Comparison of ENCODE assay signal across 7 mouse cellular contexts in the genomic region with DNA sequence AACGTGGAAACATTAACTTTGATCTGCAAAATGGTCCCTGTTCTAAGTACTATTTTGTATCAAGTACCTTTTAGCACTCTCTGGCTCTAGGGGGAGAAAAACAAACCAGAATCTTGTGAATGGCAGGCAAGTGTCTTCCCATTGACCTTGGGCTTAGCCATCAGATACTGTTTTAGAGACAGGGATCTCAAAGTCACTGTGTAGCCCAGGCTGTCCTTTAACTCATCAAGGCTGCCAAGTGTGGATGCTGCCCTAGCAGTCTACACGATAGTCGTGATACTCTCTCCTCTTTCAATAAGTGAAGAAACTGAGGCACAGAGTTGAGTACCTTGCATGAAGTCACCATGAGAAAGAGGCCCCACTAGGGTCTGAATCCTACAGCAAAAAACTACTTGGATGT. TPM values are rescaled to one million over a fixed set of nuclear protein-coding genes. Genes with fewer than 3 reads are reported as not detected.
DNase-seq lines count a peak whose midpoint lies in the region; ATAC-seq and TF ChIP-seq lines count a peak whose summit lies in the region.

No protein-coding gene starts in this region.

- H3K4me3 ChIP-seq in lung, postnatal 0 days (ENCODE audit: low read depth, low read length), result no peak overlapping the region
- H3K4me3 ChIP-seq in forebrain, embryonic 13.5 days, result peak overlapping the region; percentile 99
- H3K4me3 ChIP-seq in liver, embryonic 11.5 days (ENCODE audit: low read depth, low read length), result peak overlapping the region; percentile 82; the same call in 1 of the 2 replicates
- peak overlapping the region; percentile 96 for H3K4me3 ChIP-seq in stomach, embryonic 16.5 days (replicated peaks; ENCODE audit: low read length)

- peaks cover 2% of the 10 kb centered on the region; the same call in 1 of the 2 replicates for H3K4me1 ChIP-seq in lung, postnatal 0 days (ENCODE audit: insufficient read depth, low read depth, low read length)
- H3K4me1 ChIP-seq in forebrain, embryonic 13.5 days, result peaks cover 28% of the 10 kb centered on the region
- H3K4me1 ChIP-seq in liver, embryonic 11.5 days (replicated peaks; ENCODE audit: control insufficient read depth, insufficient read depth, low read length), result peaks cover 20% of the 10 kb centered on the region
- H3K4me1 ChIP-seq in stomach, embryonic 16.5 days (ENCODE audit: control insufficient read depth, insufficient read depth, low read length), result peaks cover 20% of the 10 kb centered on the region

- TF ChIP-seq EP300 in lung, postnatal 0 days (IDR thresholded peaks at IDR 0.05), result no peak

- H3K4me2 ChIP-seq in lung, postnatal 0 days (replicated peaks; ENCODE audit: low read depth, low read length), result peak overlapping the region; percentile 67
- peak overlapping the region; percentile 84 for H3K4me2 ChIP-seq in forebrain, embryonic 13.5 days
- peak overlapping the region; percentile 87 for H3K4me2 ChIP-seq in liver, embryonic 11.5 days
- H3K4me2 ChIP-seq in stomach, embryonic 16.5 days (ENCODE audit: low read depth, low read length), result peak overlapping the region; percentile 52

- ATAC-seq in lung, postnatal 0 days, result peak; percentile 0; the same call in 1 of the 2 replicates
- peak; percentile 28 for ATAC-seq in forebrain, embryonic 13.5 days
- peak; percentile 2; the same call in 1 of the 2 replicates for ATAC-seq in liver, embryonic 11.5 days (replicated peaks; ENCODE audit: low FRiP score)
- ATAC-seq in stomach, embryonic 16.5 days (ENCODE audit: insufficient read depth, low FRiP score), result peak; percentile 6; the same call in 1 of the 2 replicates

- DNase-seq in lung, postnatal 0 days (ENCODE audit: low spot score), result no peak
- no peak for DNase-seq in lung, postnatal 10 days
- DNase-seq in liver, embryonic 11.5 days (ENCODE audit: low spot score), result no peak
- DNase-seq in spleen, adult 12 weeks (ENCODE audit: low spot score), result no peak
- no peak for DNase-seq in cerebellum, postnatal 10 days

- no peak for TF ChIP-seq CTCF in lung, postnatal 0 days (IDR thresholded peaks at IDR 0.05)

- H3K9ac ChIP-seq in lung, postnatal 0 days (replicated peaks; ENCODE audit: low read depth), result no peak overlapping the region
- H3K9ac ChIP-seq in forebrain, embryonic 13.5 days, result peak overlapping the region; percentile 100
- peak overlapping the region; percentile 44; the same call in 1 of the 2 replicates for H3K9ac ChIP-seq in liver, embryonic 11.5 days (ENCODE audit: low read depth, low read length)
- H3K9ac ChIP-seq in stomach, embryonic 16.5 days (ENCODE audit: low read length), result peak overlapping the region; percentile 100; the same call in 1 of the 2 replicates

- 64% methylated on average over 3 of the region's 3 CpGs for WGBS in lung, postnatal 0 days
- WGBS in forebrain, embryonic 13.5 days, result 63% methylated on average over 3 of the region's 3 CpGs
- 58% methylated on average over 3 of the region's 3 CpGs for WGBS in liver, embryonic 11.5 days
- 63% methylated on average over 3 of the region's 3 CpGs for WGBS in stomach, embryonic 16.5 days

- no peaks in the 10 kb centered on the region for H3K27me3 ChIP-seq in lung, postnatal 0 days (replicated peaks; ENCODE audit: insufficient read depth, low read length)
- H3K27me3 ChIP-seq in forebrain, embryonic 13.5 days, result no peaks in the 10 kb centered on the region
- H3K27me3 ChIP-seq in liver, embryonic 11.5 days (replicated peaks; ENCODE audit: control insufficient read depth, insufficient read depth, low read length), result no peaks in the 10 kb centered on the region
- H3K27me3 ChIP-seq in stomach, embryonic 16.5 days (ENCODE audit: control insufficient read depth, insufficient read depth, low read length), result no peaks in the 10 kb centered on the region

- H3K36me3 ChIP-seq in lung, postnatal 0 days (ENCODE audit: insufficient read depth, low read length), result 0 out of 2 replicates have a peak, but pooled peaks cover 10% of the 10 kb centered on the region
- H3K36me3 ChIP-seq in forebrain, embryonic 13.5 days (ENCODE audit: poor library complexity, severe bottlenecking), result peaks cover 29% of the 10 kb centered on the region
- H3K36me3 ChIP-seq in liver, embryonic 11.5 days (ENCODE audit: control insufficient read depth, insufficient read depth, low read length), result peaks cover 20% of the 10 kb centered on the region
- H3K36me3 ChIP-seq in stomach, embryonic 16.5 days (ENCODE audit: control insufficient read depth, insufficient read depth, low read length), result peaks cover 20% of the 10 kb centered on the region; the same call in 1 of the 2 replicates

- no peaks in the 10 kb centered on the region for H3K9me3 ChIP-seq in lung, postnatal 0 days (ENCODE audit: low read length)
- no peaks in the 10 kb centered on the region for H3K9me3 ChIP-seq in forebrain, embryonic 13.5 days (replicated peaks)
- no peaks in the 10 kb centered on the region for H3K9me3 ChIP-seq in liver, embryonic 11.5 days (ENCODE audit: control insufficient read depth, low read length)
- H3K9me3 ChIP-seq in stomach, embryonic 16.5 days (replicated peaks; ENCODE audit: control insufficient read depth, low read length), result no peaks in the 10 kb centered on the region

- H3K27ac ChIP-seq in lung, postnatal 0 days (ENCODE audit: low read length), result no peak overlapping the region
- no peak overlapping the region for H3K27ac ChIP-seq in forebrain, embryonic 13.5 days
- H3K27ac ChIP-seq in liver, embryonic 11.5 days (ENCODE audit: low read depth, low read length), result no peak overlapping the region
- no peak overlapping the region for H3K27ac ChIP-seq in stomach, embryonic 16.5 days (ENCODE audit: low read length)

RNA-seq across cellular contexts. Expression of a gene that starts 0.4 kb away (rescaled TPM):
- 124 and 157 TPM in 2 replicates for polyA plus RNA-seq in lung, postnatal 0 days (2015; fragmentation: Nextera tagmentation; extraction: Ambion mirVana)
- polyA plus RNA-seq in forebrain, embryonic 13.5 days (2015; fragmentation: Nextera tagmentation; extraction: Ambion mirVana), result 364 and 366 TPM in 2 replicates
- 226 and 230 TPM in 2 replicates for polyA plus RNA-seq in liver, embryonic 11.5 days (2014; fragmentation: Nextera tagmentation; extraction: Ambion mirVana)
- 284 and 286 TPM in 2 replicates for polyA plus RNA-seq in stomach, embryonic 16.5 days (2015; fragmentation: Nextera tagmentation; extraction: Ambion mirVana)

RNA-seq across cellular contexts. Expression of a gene that starts 15.9 kb away (rescaled TPM):
- not detected in 2 replicates for polyA plus RNA-seq in lung, postnatal 0 days (2015; fragmentation: Nextera tagmentation; extraction: Ambion mirVana)
- polyA plus RNA-seq in forebrain, embryonic 13.5 days (2015; fragmentation: Nextera tagmentation; extraction: Ambion mirVana), result not detected in 2 replicates
- polyA plus RNA-seq in liver, embryonic 11.5 days (2014; fragmentation: Nextera tagmentation; extraction: Ambion mirVana), result not detected in 2 replicates
- 0.09 TPM in 1 of 2 replicates, not detected in the other for polyA plus RNA-seq in stomach, embryonic 16.5 days (2015; fragmentation: Nextera tagmentation; extraction: Ambion mirVana)

RNA-seq across cellular contexts. Expression of a gene that starts 24.9 kb away (rescaled TPM):
- 0.13 TPM in 1 of 2 replicates, not detected in the other for polyA plus RNA-seq in lung, postnatal 0 days (2015; fragmentation: Nextera tagmentation; extraction: Ambion mirVana)
- polyA plus RNA-seq in forebrain, embryonic 13.5 days (2015; fragmentation: Nextera tagmentation; extraction: Ambion mirVana), result 0.34 and 0.63 TPM in 2 replicates
- 5.0 and 6.8 TPM in 2 replicates for polyA plus RNA-seq in liver, embryonic 11.5 days (2014; fragmentation: Nextera tagmentation; extraction: Ambion mirVana)
- polyA plus RNA-seq in stomach, embryonic 16.5 days (2015; fragmentation: Nextera tagmentation; extraction: Ambion mirVana), result 1.4 and 1.8 TPM in 2 replicates

RNA-seq across cellular contexts. Expression of a gene that starts 35.9 kb away (rescaled TPM):
- 45.8 and 46.6 TPM in 2 replicates for polyA plus RNA-seq in lung, postnatal 0 days (2015; fragmentation: Nextera tagmentation; extraction: Ambion mirVana)
- 150 and 162 TPM in 2 replicates for polyA plus RNA-seq in forebrain, embryonic 13.5 days (2015; fragmentation: Nextera tagmentation; extraction: Ambion mirVana)
- 510 and 529 TPM in 2 replicates for polyA plus RNA-seq in liver, embryonic 11.5 days (2014; fragmentation: Nextera tagmentation; extraction: Ambion mirVana)
- polyA plus RNA-seq in stomach, embryonic 16.5 days (2015; fragmentation: Nextera tagmentation; extraction: Ambion mirVana), result 165 and 166 TPM in 2 replicates
